Mouse (Mus musculus) stomach, embryonic 15.5 days (tissue): ENCODE results near the gene Dusp16. TPM values are rescaled to one million over a fixed set of nuclear protein-coding genes. Genes with fewer than 3 reads are reported as not detected.
A peak's percentile ranks its signal among the peaks of the same experiment; 100 is the strongest.

Experiments used
- ATAC-seq: fragments of 200-750 bp; cut with Nextera tagmentation; 2 replicates; pipeline ENCODE4 v1.8.0; 2017; ENCODE audit warnings: low read depth, moderate number of reproducible peaks, moderate TSS enrichment; ENCODE audit not compliant: insufficient read depth, low FRiP score
- H3K27ac ChIP-seq: fragments of 300-500 bp; sonication (generic); 2 replicates; pipeline ENCODE4 v1.5.1; 2015; ENCODE audit warnings: mild to moderate bottlenecking, inconsistent platforms
- H3K27me3 ChIP-seq: fragments of 300-500 bp; sonication (generic); replicated peaks from 2 replicates; pipeline ENCODE4 v1.6.1; 2015; ENCODE audit warnings: inconsistent platforms
- H3K36me3 ChIP-seq: fragments of 300-500 bp; sonication (generic); 2 replicates; pipeline ENCODE4 v1.6.1; 2015; ENCODE audit warnings: inconsistent platforms
- H3K4me1 ChIP-seq: fragments of 300-500 bp; sonication (generic); 2 replicates; pipeline ENCODE4 v1.6.1; 2015; ENCODE audit warnings: inconsistent platforms
- H3K4me2 ChIP-seq: fragments of 300-500 bp; sonication (generic); 2 replicates; pipeline ENCODE4 v1.6.1; 2015; ENCODE audit warnings: mild to moderate bottlenecking, inconsistent platforms
- H3K4me3 ChIP-seq: fragments of 300-500 bp; sonication (generic); replicated peaks from 2 replicates; pipeline ENCODE4 v1.5.1; 2015; ENCODE audit warnings: inconsistent platforms
- H3K9ac ChIP-seq: fragments of 300-500 bp; sonication (generic); 2 replicates; pipeline ENCODE4 v1.6.1; 2015; ENCODE audit warnings: inconsistent platforms
- H3K9me3 ChIP-seq: fragments of 300-500 bp; sonication (generic); 2 replicates; pipeline ENCODE4 v1.6.1; 2016; ENCODE audit warnings: inconsistent platforms
- WGBS: fragments of 180-500 bp; shearing (Covaris S2); methylation state at CpG from one replicate; pipeline ENCODE4 v1.1.7; 2015; 5-methylcytosine and 5-hydroxymethylcytosine counted together
- polyA plus RNA-seq: library from polyadenylated mRNA; unstranded; fragments of >200 nt; fragmentation: Nextera tagmentation; extraction: Ambion mirVana; gene quantifications from 2 replicates; pipeline ENCODE4 v1.2.1, GENCODE M21; 2015

The Dusp16 gene
- polyA plus RNA-seq, 1 experiment from 2014 or later: 15.7 TPM

GRCm38 (mm10) chr6:134723833-134724553 lies 68.4 kb downstream of the Dusp16 start:
- peaks cover 15% of the 10 kb centered on the region for H3K36me3 ChIP-seq
- H3K27ac ChIP-seq: 0 out of 2 replicates have a peak overlapping the region, but pooled peaks have one; percentile 11
- no peak overlapping the region for H3K4me2 ChIP-seq
- H3K9me3 ChIP-seq: no peaks in the 10 kb centered on the region
- no peak overlapping the region for H3K4me3 ChIP-seq
- no peaks in the 10 kb centered on the region for H3K4me1 ChIP-seq
- H3K9ac ChIP-seq: no peak overlapping the region
- peak; percentile 83 for ATAC-seq
- no peaks in the 10 kb centered on the region for H3K27me3 ChIP-seq
- WGBS: 66% methylated on average over 9 of the region's 9 CpGs

- H3K27me3 ChIP-seq: no peaks in the 10 kb centered on the region
- H3K9ac ChIP-seq: no peak overlapping the region
- H3K4me2 ChIP-seq: no peak overlapping the region
- WGBS: 94% methylated on average over 7 of the region's 7 CpGs
- no peak for ATAC-seq
- H3K27ac ChIP-seq: no peak overlapping the region
- peaks cover 16% of the 10 kb centered on the region for H3K36me3 ChIP-seq
- no peak overlapping the region for H3K4me3 ChIP-seq
- H3K9me3 ChIP-seq: no peaks in the 10 kb centered on the region
- no peaks in the 10 kb centered on the region for H3K4me1 ChIP-seq
These were observed 69.1 kb downstream of the Dusp16 start for GRCm38 (mm10) chr6:134723326-134723725.

DNA sequence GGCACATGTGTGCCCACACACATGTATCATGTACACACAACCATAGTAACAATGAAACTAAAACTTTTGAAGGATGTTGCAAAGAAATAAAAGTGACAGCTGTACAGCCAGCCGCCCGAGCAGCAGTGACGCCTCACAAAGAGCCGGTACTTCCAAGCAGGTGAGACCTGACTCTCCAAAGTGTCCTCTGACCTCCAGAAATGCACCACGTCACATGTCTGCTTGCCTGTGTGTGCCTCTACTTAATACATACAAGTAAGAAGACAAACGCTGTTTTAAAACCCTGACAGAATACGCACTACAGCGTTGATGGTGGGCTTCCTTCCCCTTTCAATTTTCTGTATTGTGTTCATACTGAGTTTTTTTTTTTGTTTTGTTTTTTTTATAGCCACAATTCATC lies 69.5 kb downstream of the Dusp16 start:
- H3K9me3 ChIP-seq: no peaks in the 10 kb centered on the region
- ATAC-seq: no peak
- H3K36me3 ChIP-seq: peaks cover 16% of the 10 kb centered on the region
- H3K27me3 ChIP-seq: no peaks in the 10 kb centered on the region
- no peak overlapping the region for H3K9ac ChIP-seq
- no peak overlapping the region for H3K4me2 ChIP-seq
- H3K27ac ChIP-seq: no peak overlapping the region
- H3K4me1 ChIP-seq: no peaks in the 10 kb centered on the region
- 84% methylated on average over 8 of the region's 8 CpGs for WGBS
- H3K4me3 ChIP-seq: no peak overlapping the region

DNA sequence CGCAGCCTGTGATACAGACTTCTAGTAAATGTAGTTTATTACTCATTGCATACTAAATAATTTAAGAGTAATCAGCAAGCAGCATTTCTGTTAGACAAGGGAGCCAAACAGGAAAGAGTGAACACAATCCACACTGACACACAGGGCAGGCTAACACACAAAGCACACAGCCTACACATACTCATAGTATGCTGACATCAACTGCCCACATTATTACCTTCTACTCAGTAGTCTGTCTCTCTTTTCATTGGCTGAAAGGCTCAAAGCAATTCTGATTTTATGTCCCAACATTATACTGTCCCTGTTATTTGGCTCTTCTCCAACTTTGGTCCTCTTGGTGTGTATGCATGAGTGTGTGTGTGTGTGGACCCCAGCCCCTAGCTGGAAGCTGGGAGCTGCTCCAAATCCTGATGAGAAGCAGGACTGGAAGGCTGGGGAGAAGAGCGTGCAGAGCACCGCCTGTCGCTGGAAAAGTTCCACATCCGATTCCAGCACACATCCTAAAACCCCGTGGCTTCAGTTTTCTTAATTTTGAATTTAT lies 70.6 kb downstream of the Dusp16 start:
- Histone ChIP-seq H3K27ac (no peak overlapping the region), H3K9me3 (no peaks in the 10 kb centered on the region), H3K4me1 (no peaks in the 10 kb centered on the region), H3K9ac (no peak overlapping the region), H3K27me3 (no peaks in the 10 kb centered on the region), H3K36me3 (peaks cover 14% of the 10 kb centered on the region; the same call in 1 of the 2 replicates), H3K4me3 (no peak overlapping the region), H3K4me2 (no peak overlapping the region)
- ATAC-seq: peak; percentile 19; the same call in 1 of the 2 replicates
- 69% methylated on average over 6 of the region's 6 CpGs for WGBS

GRCm38 (mm10) chr6:134720150-134720549 lies 72.3 kb downstream of the Dusp16 start:
- no peak overlapping the region for H3K27ac ChIP-seq
- peaks cover 14% of the 10 kb centered on the region; the same call in 1 of the 2 replicates for H3K36me3 ChIP-seq
- H3K9me3 ChIP-seq: no peaks in the 10 kb centered on the region
- H3K4me2 ChIP-seq: no peak overlapping the region
- H3K4me3 ChIP-seq: no peak overlapping the region
- no peaks in the 10 kb centered on the region for H3K27me3 ChIP-seq
- ATAC-seq: no peak
- no peak overlapping the region for H3K9ac ChIP-seq
- H3K4me1 ChIP-seq: no peaks in the 10 kb centered on the region
- 85% methylated on average over 5 of the region's 5 CpGs for WGBS

DNA sequence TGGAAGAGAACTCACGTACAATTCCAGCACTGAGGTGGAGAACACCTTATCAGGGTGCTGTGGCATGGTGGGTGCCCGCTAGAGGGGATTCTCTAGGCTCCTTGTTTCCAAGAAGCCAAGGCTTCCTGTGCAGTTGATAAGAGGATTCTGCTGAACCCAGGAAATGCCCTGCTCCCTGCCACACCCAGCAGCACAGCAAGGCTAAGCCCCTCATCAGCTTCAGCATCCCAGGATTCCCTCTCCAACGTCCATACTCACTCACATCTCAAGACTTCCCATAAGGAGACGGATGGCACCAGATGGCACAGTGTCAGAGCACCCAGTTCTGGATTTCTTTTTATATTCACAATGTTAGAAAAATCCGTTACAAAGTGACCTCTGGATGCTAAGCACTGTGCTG lies 73.3 kb downstream of the Dusp16 start:
- Histone ChIP-seq H3K27ac (no peak overlapping the region), H3K9ac (no peak overlapping the region), H3K4me3 (no peak overlapping the region), H3K4me2 (no peak overlapping the region), H3K4me1 (no peaks in the 10 kb centered on the region), H3K9me3 (no peaks in the 10 kb centered on the region), H3K36me3 (peaks cover 14% of the 10 kb centered on the region; the same call in 1 of the 2 replicates), H3K27me3 (no peaks in the 10 kb centered on the region)
- WGBS: 80% methylated on average over 5 of the region's 5 CpGs
- no peak for ATAC-seq

GRCm38 (mm10) chr6:134718668-134719065 lies 73.8 kb downstream of the Dusp16 start:
- no peak overlapping the region for H3K27ac ChIP-seq

DNA sequence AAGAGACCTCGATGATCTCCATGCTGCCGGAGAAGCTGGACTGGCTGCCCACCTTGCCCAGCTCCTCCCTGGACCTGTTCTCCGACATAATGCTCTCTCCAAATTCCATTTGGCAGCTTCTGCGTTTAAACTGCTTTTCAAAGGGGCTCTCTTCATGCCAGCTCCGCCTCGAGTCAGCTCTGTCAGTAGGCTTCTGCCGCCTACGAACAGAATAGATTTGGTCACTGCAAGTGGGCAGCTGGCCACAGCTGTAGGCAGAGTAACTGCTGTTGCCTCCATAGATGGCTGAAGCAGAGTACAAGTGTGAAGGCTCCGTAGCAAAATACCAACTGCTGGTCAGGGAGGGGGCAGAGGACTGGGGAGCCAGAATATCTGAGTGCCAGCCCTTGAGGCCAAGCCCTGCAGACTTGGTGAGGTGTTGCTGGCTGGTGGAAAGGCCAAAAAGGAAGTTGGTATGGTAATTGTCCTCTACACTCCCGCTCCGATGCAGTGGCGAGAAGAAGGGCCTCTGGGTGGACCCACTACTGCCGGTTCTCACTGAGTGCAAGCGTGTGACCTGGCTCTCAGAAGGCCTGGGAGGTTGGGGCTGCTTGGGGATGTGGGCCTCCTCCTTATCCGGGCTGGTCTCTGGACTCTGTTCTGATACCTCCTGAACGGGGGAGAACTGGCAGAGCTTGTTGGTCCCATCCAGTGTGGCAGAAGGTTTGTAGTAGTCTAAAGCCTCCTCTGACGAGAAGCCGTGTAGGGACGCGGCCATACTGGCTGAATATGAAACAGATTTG lies 74.3 kb downstream of the Dusp16 start:
- peaks cover 14% of the 10 kb centered on the region; the same call in 1 of the 2 replicates for H3K36me3 ChIP-seq
- H3K27ac ChIP-seq: no peak overlapping the region
- H3K4me3 ChIP-seq: no peak overlapping the region
- WGBS: 86% methylated on average over 20 of the region's 20 CpGs
- H3K4me2 ChIP-seq: no peak overlapping the region
- H3K4me1 ChIP-seq: no peaks in the 10 kb centered on the region
- H3K9me3 ChIP-seq: no peaks in the 10 kb centered on the region
- H3K27me3 ChIP-seq: no peaks in the 10 kb centered on the region
- H3K9ac ChIP-seq: no peak overlapping the region
- ATAC-seq: no peak

More at GRCm38 (mm10) chr6:134718668-134719065, 73.8 kb downstream of the Dusp16 start:
- Histone ChIP-seq H3K27me3 (no peaks in the 10 kb centered on the region), H3K9ac (no peak overlapping the region), H3K4me3 (no peak overlapping the region), H3K4me1 (no peaks in the 10 kb centered on the region), H3K4me2 (no peak overlapping the region), H3K36me3 (peaks cover 14% of the 10 kb centered on the region; the same call in 1 of the 2 replicates), H3K9me3 (no peaks in the 10 kb centered on the region)
- 86% methylated on average over 11 of the region's 11 CpGs for WGBS
- ATAC-seq: no peak

DNA sequence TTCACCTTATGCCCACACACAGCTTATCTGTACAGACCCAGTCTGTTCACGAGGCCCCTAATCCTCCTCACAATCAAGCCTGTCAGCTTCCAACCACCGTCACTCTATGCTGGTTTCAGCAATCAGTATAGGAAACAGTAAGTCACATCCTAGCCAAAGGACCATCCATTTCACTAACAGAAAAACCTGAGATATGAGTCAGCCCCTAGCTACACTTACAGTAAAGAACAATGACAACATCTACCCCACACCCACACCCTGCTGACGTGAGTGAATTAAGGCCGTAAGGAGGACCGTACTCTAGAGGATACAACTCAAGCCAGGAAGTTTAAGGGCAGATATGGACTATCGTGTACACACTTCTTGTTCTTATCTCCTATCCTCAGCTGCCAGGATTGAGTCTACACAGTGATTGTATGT lies 76.2 kb downstream of the Dusp16 start:
- no peak overlapping the region for H3K4me2 ChIP-seq
- H3K9ac ChIP-seq: no peak overlapping the region
- 69% methylated on average over 6 of the region's 6 CpGs for WGBS
- no peaks in the 10 kb centered on the region for H3K27me3 ChIP-seq
- H3K9me3 ChIP-seq: no peaks in the 10 kb centered on the region
- no peaks in the 10 kb centered on the region for H3K4me1 ChIP-seq
- H3K36me3 ChIP-seq: peaks cover 14% of the 10 kb centered on the region; the same call in 1 of the 2 replicates
- ATAC-seq: 0 out of 2 replicates have a peak, but pooled peaks have one; percentile 33
- H3K27ac ChIP-seq: no peak overlapping the region
- no peak overlapping the region for H3K4me3 ChIP-seq

DNA sequence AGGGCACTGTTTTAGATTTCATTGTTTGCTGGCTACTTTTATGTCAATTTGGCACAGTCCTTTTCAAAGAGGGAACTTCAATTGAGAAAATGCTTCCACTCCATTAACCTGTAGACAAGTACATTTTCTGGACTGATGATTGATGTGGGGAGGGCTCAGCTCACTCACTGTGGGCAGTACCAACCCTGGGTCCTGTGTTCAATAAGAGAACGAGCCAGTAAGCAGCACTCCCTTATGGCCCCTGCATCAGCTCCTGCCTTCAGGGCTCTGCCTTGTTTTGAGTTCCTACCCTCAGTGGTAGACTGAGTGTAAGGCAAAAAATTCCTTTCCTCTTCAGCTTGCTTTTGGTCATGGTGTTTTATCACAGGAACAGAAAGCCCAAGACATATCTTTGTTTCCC lies 78.5 kb downstream of the Dusp16 start:
- H3K27me3 ChIP-seq: no peaks in the 10 kb centered on the region

DNA sequence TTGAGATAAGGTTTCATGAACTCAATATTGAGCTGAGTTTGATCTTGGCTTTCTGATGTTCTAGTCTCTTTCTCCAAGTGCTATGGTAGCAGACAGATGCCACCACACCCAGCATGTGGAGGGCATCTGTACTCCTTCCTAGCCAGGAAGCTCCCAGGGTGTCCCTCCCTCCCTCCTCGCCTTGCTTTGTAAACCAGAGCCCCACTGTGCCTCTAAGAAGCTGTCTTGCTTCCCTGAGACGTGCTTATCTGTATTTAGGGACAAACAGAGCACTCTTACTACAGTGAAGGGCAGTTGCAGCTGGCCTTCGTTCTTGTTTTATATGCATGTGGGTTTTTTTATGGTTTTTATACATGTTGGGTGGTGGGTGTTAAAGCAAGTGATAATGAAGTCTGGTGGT lies 79.1 kb downstream of the Dusp16 start:
- no peak overlapping the region for H3K27ac ChIP-seq
- WGBS: 37% methylated on average over 3 of the region's 3 CpGs
- no peak overlapping the region for H3K9ac ChIP-seq

More for the DNA sequence above, 78.5 kb downstream of the Dusp16 start:
- Histone ChIP-seq H3K4me2 (no peak overlapping the region), H3K4me1 (no peaks in the 10 kb centered on the region), H3K4me3 (no peak overlapping the region), H3K27ac (no peak overlapping the region), H3K36me3 (0 out of 2 replicates have a peak, but pooled peaks cover 4% of the 10 kb centered on the region), H3K9me3 (no peaks in the 10 kb centered on the region), H3K9ac (no peak overlapping the region)
- WGBS: 66% methylated on average over 1 of the region's 1 CpGs
- ATAC-seq: no peak

GRCm38 (mm10) chr6:134710020-134710419 lies 82.4 kb downstream of the Dusp16 start:
- Histone ChIP-seq H3K4me2 (no peak overlapping the region), H3K4me3 (no peak overlapping the region), H3K36me3 (no peaks in the 10 kb centered on the region), H3K4me1 (no peaks in the 10 kb centered on the region), H3K9ac (no peak overlapping the region), H3K27me3 (no peaks in the 10 kb centered on the region), H3K27ac (no peak overlapping the region), H3K9me3 (no peaks in the 10 kb centered on the region)
- no peak for ATAC-seq
- WGBS: 83% methylated on average over 15 of the region's 15 CpGs

More for the DNA sequence above, 79.1 kb downstream of the Dusp16 start:
- no peak for ATAC-seq
- H3K4me3 ChIP-seq: no peak overlapping the region
- no peaks in the 10 kb centered on the region for H3K9me3 ChIP-seq
- no peak overlapping the region for H3K4me2 ChIP-seq
- H3K4me1 ChIP-seq: no peaks in the 10 kb centered on the region
- no peaks in the 10 kb centered on the region for H3K27me3 ChIP-seq
- H3K36me3 ChIP-seq: 0 out of 2 replicates have a peak, but pooled peaks cover 4% of the 10 kb centered on the region
